Mouse (Mus musculus) cerebellum, adult 2 months (tissue): Measurements from ENCODE around the gene Aox3.

Source experiments
- CTCF ChIP-seq: fragments of 200-500 bp; IDR thresholded peaks from 2 replicates; pipeline ENCODE4 v1.5.1; 2011; ENCODE audit warnings: low read depth, mild to moderate bottlenecking, control low read depth, low read length, moderate library complexity, borderline replicate concordance; ENCODE audit not compliant: insufficient read depth
- POLR2A ChIP-seq: fragments of 200-500 bp; IDR thresholded peaks from 2 replicates; pipeline ENCODE4 v1.6.1; 2011; ENCODE audit warnings: low read length, control low read depth, borderline replicate concordance; ENCODE audit not compliant: insufficient read depth

DNA sequence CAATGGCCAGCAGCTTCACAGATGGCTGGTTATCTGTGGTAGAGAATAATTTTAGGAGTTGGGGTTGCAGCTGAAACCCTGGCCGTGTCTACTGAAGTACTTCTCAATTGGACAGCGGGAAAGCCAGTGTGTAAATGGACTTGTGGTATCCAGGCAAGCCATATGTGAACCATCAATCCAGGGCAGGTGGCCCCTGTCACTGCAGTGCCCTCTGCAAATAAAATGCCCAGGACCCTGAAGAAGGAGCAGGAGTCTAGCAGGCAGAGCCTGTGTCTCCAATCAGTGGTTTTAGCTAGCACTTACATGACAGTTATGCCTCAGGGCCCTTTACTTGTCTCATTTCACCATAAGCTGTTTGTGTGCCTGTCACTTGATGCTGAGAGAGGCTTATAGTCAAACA is 40.5 kb upstream of the Aox3 start:
- TF ChIP-seq CTCF (no peak), POLR2A (no peak)
